Mouse (Mus musculus): ENCODE results near the gene Tmem120b.

Tmem120b gene

DNA sequence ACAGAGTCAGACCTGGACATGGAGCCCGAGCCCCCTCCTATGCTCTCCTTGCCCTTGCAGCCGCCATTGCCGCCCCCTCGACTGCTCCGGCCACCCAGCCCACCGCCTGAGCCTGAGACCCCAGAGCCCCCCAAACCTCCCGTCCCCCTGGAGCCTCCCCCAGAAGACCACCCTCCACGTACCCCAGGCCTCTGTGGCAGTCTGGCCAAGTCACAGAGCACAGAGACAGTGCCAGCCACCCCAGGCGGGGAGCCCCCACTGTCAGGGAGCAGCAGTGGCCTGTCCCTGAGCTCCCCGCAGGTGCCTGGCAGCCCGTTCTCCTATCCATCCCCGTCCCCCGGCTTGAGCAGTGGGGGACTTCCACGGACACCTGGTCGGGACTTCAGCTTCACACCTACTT is 91.7 kb downstream of the Tmem120b start:
- no peak for DNase-seq (ENCODE audit: low read depth)

DNA sequence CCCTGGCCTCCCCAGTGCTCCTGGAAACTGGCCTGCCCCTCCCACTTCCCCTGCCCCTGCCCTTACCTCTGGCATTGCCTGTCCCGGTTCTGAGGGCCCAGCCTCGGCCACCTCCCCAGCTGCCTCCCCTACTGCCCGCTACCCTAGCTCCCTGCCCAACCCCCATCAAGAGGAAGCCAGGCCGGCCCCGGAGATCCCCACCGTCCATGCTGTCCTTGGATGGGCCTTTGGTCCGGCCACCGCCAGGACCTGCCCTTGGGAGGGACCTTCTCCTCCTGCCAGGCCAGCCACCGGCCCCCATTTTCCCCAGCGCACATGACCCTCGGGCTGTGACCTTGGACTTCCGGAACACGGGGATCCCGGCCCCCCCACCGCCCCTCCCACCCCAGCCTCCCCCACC is 92.1 kb downstream of the Tmem120b start:
- DNase-seq (ENCODE audit: low read depth), result no peak

GRCm38 (mm10) chr5:123162942-123163341 is 94.7 kb downstream of the Tmem120b start:
- DNase-seq (ENCODE audit: low read depth), result no peak

GRCm38 (mm10) chr5:123166437-123166836 is 98.2 kb downstream of the Tmem120b start:
- DNase-seq (ENCODE audit: low read depth), result no peak
